Mouse (Mus musculus): ENCODE results near the gene Myo18a. TPM values are rescaled to one million over a fixed set of nuclear protein-coding genes. Genes with fewer than 3 reads are reported as not detected.
A peak's percentile ranks its signal among the peaks of the same experiment; 100 is the strongest.

Gene Myo18a
- total and polyA plus RNA-seq, 3 experiments: 50.4 to 75.6 (median 66.5) TPM

DNA sequence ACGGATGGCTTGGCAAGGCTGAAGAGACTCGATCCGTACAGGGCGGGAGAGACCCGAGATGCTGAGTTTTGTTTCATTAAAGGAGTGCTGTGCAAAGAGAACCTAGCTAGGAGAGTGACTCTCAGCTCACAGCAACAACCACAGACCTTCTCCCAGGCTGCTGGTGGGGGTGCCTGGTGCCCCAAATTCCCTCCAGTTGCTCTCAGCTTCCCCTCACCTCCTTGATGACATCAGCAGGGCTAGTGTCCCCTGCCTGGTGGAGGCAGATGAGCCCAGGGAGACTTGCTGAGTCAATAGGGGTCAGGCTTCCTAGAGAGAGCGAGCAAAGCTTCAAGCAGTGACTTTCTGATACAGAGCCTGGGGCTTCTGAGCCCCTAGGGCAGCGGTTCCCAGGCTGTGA is 109.6 kb downstream of the Myo18a start:
- DNase-seq: no peak

DNA sequence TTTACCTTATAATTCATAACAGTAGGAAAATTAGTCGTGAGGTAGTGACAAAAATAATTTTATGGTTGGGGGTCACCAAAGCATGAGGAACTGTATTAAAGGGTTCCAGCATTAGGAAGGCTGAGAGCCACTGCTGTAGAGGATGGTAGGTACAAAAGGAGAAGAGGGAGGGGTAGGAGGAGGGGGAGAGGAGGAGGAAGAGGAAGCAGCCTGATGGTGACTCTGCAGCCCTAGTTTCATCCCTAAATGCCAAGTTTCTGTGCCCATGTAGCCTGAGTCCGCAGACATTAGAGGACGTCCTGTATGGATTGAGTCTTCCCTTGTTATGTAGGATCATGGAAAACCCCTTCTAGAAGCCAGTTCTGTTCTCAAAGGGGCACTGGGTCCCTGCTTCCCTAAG is 110.1 kb downstream of the Myo18a start:
- DNase-seq: no peak

DNA sequence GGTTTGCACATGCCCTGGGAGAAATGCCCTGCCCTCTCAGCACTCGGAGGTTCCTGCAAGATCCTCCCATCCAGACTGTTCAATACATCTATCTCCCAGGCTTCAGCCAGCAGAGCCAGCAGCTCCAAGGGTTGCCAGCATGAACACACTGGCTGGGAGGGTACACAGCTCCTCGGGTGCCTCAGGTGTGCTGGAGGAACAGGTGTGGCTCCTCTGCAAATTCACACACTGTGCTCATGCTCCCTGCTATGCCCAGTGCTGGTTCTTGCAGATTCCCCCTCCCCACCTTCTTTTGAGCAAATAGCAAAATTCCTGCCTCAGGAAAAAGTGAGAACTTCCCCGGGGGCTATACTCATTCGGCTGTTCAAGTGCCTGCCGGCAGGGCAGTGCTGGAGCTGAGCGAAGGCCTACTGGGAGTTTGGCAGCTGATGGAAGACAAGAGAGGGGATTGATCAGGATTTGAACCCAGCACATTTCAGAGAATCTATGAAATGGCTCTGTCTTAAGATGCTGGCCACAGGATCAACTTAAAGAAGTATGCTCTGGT is 111.7 kb downstream of the Myo18a start:
- no peak for DNase-seq

DNA sequence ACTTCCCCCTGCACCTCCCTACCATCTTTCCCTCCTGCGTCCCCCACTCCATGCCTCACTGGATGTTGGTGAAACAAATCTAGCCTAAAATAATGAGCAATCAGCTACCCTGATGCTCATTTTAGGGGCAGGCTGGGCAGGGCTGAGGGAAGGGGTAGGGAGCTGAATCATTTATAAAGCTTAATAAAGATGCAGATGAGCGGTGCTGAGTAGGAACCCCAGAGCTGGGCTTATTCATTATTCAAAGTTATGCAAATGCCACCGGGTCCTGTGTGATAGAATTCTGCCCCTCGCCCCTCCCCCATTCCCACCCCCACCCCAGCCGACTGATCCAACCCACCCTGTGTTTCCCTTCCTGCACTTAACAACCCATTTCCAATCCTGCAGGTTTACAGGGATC is 112.2 kb downstream of the Myo18a start:
- no peak for DNase-seq

DNA sequence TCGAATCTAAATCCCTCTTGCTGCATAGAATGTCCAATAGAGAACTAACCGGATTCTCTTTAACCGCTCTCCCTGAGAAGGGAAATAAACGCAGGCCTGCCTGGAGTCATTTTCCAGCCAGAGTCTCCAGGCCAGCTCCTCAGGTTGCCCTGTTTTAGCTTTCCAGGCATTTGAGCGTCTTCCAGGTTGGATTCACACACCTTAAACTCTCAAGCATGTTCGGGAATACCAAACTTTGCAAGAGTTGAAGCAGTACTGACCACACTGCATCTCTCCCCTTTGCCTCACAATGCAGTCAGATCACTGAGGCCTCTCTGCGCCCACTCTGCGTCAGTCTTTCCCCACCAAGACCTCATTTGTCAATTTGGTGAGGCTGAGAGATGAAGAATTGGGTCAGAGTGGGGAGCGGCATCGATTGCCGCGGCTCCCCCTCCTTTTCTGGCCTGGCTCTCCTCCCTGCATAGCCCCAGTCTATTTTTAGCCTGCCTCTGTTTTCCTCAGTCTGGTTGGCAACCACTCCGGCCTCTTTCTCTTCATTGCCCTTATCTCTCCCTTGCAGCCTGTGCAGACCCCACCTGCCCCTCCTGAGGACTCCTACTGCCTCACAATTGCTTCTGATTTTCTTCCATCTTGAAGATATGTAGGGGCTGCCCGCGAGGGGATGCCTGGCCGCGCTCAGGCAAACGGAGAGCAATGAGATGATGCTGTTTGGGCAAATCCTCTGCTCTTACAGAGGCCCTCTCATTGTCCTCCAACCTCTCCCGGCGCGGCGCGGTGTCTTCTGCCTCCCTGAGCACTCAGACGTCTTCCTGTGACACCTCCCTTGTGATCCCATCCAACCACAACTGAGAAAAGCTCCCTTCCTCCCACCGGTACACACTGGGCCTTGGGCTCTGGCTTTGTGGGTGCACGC is 113.1 kb downstream of the Myo18a start:
- DNase-seq: no peak

DNA sequence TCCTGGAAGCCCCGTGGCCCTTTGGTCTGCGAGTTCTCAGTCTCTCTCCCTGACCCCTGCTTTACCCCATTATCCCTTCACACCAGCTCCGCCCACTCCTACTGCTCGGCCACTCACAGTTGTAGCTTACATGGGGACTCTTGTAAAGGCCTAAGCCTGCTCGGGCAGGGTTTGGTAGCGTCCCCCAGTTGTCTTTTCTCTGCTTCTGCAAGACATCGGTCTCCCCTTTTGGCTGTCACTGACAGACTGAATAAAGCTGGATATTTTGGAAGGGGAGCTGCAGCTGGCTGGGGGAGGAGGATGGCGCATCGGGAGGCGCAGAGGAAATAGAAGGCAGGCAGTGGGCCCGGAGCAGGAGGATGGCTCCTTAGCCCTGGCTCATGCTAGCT is 113.7 kb downstream of the Myo18a start:
- no peak for DNase-seq

DNA sequence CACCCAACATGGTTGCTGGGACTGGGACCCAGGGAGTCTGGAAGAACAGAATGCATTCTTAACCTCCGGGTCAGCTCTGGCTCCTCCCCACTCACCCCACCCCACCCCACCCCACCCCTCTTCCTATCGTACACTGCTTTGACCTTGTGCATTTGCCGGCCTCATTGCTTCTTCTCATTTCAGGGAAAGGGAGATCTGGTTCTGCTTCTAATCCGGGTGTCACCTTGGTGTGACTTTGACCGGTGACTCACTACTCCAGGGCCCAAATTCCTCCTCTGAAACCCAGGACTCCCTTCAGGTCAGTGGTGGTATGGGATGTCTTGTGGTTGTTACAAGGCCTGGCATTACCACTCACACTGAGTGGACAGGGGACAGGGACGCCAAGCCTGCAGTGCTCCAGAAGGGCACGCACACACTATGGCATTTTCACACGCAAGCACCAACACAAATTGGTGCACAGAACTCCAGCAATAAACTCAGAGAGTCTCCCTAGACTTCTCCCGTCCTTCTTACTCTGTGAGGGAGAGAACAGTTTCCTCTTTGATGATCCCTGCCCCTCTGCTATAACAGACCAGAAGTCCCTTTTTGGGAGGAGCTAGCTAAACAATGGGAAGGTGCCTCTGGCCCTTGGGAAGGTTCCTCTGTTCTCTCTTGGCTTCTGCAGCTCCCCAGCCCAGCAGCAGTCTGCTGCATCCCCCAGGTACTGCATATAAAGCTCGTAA is 121.6 kb downstream of the Myo18a start:
- DNase-seq: peak; percentile 56

DNA sequence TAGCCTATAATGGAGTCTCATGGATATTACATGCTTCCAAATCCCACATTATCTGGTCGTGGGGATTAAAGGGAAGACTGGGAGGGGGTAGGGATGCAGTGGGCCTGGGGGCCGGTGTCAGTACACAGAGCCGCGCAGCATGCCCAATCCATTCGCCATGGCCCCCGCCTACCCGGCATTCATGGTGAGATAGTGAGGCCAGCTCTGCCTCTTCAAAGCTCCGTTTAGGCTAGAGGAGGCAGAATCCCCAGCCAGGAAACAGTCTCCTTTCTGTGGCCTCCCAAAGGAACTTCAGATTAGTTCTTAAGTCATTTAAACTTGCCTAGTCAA is 122.2 kb downstream of the Myo18a start:
- no peak for DNase-seq

DNA sequence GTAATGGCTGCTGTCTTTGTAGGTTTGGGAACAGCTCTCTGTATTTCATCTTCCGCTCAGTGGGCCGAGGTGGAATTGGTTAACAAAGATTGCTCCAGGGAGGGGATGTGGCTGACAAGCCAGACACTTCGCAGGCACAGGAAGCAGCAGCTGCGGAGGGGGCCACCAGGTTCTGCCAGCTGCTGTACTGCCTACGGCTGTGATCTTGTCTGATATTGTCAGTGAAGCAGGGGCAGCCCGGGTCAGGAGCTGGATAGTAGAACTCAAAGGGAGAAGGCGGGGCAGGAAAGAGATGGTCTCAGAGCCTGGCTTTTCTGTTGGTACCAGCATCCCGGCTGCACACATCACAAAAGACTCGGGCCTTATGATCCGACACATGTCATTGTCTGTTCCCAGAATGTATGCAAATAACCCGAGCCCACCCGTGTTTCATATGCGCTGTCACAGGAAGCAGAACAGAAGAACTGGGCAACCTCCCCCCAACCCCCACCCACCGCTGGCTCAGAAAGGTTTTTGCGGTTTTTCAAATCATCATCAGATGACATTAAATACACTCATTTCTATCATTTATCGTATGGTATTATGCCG is 124.4 kb downstream of the Myo18a start:
- DNase-seq: no peak

DNA sequence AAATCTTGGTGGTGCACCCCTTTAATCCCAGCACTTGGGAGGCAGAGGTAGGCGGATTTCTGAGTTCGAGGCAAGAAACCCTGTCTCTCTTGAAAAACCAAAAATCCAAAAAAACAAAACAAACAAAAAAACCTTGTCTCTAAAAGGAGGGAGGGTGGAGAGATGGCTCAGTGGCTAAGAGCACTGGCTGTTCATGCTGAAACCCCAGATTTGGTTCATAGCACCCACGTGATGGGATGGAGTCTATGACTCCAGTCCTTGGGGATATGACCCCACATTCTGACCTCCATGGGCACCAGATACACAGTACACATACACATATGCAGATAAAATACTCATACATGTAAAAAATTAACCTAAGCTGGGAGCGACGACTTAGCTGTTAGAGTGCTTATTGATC is 125.8 kb downstream of the Myo18a start:
- DNase-seq: no peak

DNA sequence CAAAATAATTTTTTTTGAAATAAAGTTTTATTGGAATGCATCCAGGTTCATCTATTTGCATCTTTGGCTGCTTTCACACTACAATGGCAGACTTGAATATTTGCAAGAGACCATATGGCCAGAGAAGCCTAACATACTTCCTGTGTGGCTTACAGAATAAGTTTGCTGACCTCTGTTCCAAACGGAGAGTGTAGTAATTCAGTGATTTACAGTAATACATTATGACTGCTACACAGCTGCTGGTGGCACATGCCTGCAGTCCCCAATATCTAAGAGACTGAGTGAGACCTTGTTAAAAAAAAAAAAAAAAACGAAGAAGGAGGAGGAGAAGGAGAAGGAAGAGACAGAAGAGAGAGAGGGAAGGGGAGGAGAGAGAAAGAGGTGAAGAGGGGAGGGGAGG is 126.4 kb downstream of the Myo18a start:
- DNase-seq: no peak

DNA sequence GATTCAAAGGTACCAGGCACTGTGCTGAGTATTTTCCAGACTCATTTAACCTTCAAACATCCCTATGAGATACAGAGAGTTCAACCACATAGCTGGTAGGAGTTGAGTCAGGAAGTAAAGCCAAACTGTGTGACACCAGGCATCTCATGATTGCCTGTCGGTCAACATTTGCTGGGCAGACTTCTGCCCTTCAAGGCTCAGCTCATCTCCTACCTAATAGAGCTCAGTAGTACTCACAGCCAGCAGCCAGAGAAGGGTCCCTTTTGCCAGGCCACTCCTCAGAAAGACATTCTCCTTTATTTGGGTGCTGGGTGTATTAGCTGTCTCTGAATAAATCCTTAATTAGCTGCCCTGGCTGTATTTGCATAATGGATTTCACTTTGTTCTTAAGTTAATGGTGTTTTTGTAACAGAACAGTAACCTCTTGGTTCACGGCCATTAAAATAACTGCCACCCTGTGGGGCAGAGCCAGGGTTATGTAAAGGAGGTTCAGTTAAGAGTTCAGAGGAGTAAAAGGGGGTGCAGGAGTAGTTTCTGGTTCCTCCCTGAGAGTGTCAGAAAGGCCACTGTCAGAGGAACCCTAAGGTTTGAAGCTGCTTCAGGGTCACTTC is 127.7 kb downstream of the Myo18a start:
- no peak for DNase-seq

DNA sequence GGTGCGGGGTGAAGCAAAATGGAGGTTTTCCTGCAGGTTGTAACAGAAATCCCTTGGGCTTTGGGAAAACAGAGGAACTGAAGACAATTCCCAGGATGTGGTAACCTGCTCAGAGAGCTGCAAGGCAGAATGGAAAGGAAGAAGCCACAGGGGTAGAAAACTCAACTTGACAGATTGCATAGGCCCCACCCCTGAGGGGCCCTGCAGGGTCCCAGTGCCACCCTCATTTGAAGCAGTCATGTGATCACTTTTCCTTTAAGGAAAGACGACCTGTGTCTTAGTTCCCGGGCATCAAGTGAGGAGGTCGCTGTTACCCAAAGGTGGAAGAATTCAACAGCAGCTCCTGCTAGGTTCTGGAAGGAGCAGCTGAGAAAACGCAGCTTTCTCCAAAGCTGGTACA is 129.8 kb downstream of the Myo18a start:
- DNase-seq: no peak

DNA sequence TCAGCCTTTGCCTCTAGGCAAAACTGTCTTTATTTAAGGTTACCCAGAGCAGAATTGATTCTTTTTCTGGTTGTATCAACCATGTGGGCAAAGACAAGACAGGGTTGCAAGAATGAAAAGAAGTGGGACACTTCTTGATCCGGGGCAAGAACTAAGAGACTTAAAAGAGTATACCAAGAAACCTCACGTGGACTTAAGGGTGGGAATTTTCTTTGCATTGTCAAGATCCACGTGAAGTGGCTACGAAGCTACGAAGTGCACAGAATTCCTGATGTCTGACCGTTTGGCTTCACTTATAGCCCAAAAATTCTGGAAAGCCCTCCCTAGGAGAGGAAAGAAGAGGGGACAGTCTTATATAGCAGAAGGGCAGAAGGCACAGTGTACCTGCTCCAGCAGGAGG is 130.2 kb downstream of the Myo18a start:
- DNase-seq: no peak

DNA sequence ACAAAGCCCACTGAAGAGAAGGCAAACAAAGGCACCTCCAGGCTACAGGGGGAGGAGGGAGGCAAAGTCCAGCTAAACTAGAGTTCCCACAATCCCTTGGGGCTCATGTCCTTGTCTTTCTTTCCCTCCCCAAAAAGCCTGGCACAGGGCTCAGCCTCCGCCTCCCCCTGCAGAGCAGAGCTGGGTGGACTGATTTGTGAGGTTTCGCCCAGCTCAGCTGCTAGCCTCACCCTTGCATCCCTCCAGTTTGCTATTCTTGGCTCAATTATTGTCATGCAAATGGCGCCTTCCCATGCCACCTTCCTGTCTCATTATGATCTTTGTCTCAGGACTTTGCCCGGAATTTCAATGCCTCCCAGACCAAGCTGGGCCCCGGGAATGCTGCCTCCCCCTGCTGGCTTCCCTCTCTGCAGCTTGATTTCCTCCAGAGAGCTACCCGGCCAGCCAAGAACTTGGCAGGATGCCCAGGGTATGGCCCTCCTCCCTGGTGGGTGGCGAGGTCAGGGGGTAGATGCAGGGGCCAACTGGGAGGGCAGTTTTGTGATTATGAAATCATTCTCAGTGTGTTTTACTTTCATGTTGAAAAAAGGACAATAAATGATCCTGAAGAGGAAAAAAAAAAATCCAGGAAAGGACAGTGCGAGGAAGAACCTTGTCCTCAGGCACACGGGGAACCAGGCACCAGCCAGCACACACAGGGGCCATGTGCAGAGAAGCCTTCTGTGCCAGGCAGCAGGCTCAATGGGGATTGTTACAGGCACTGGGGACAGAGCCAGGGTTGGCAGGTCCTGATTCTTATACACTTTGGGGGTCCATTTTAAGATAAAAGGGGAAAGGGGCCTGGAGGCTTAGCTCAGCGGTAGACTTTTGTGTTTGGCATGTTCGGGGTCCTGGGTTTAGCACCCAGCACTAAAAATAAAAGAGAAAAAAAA is 131.0 kb downstream of the Myo18a start, which contains the start of gene Pipox:
Pipox (minus strand) TSS at position 310 of the 932 bp plus-strand sequence.
- peak; percentile 96 for DNase-seq

DNA sequence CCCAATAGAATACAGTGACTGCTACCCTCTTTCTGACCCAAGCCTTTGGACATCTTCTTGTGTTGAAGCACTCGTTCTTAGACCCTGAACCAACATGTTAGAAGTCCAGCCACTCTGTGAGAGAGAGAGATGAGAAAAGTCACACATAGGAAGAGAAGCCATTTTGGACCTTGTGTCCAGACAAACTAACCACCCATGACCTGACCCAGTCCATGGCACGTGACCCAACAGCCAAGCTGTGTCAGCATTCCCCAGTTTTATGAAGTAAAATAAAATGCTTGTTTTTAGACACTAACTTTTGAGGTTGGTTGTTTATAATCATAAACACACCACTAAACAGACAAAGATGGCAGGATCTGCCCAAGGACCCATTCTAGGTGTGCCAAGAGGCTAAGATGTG is 131.9 kb downstream of the Myo18a start:
- no peak for DNase-seq

DNA sequence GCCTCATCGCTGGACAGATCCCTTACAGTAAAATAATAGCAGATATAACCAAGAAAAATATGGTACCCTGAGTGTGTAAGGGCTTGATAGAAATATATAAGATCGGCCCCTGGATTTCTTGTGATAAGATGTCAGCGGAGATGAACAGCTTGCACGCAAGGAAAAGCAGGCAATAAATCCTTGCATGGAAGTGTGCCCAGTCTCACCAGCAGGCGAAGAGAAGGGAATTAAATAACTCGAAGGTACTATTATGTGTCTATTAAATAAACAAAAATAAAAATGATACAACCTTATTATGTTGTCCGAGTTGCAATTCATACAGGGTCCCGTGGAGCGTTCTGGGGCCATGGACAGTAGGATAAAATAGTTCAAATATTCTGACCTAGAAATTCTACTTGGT is 133.0 kb downstream of the Myo18a start:
- DNase-seq: no peak

DNA sequence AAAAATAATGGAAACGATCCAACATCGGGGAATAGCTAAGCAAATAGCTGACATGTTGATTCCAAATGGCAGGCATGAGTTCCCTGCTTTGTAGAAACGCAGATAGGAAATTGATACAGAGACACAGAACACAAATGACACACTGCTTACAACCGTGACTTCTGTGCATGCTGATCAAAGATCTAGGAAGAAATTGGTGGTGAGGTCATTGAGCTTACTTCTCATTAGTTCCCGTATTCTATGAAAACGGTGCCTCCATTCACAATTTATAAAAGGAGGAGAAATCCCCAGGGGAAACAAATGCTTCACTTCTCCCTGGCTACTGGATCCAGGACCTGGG is 133.4 kb downstream of the Myo18a start:
- DNase-seq: no peak

DNA sequence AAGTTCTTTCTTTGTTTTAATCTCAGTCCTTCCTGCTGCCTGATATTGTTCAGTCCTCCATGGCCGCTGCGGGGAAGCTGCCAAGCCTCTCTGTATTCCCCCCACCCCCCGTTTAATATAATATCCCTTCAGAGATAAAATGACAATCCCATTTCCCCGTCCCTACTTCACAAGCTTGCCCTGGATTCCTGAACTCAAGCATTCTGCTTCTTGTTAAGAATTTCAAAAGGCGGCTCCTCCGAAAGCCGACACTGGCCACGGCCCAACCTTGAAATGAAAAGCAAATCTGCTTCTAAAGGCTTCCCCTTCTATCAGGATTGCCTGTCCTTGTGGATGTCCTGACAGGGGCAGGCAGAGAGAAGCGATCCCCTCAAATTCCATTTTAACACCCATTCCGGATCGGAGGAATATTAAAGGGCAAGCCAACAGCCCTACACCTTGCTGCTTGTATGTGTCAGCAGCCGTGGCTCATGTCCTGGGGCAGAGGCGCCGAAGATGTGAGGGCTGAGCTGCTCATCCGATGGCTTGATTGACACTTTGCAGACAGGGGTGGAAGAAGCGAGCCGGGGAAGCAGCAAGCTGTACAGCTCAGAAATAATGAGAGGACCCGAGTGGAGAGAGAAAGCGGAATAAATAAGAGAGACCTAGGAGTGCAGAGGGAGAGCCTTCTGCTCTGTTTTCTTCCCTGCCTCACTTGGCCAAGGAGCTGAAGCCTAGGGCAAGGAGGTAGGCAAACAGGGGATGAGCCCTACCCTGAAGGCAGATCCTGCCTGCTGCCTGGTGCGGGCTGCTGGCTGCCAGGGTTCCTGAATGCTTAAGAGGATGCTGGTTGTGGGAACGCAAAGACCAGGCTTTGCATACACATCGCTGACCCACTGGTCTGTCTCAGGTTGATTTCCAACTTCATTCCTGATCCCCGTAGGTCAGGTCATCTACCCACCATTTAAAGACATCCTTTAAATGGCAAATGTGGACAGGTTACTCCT is 134.1 kb downstream of the Myo18a start:
- peak; percentile 40 for DNase-seq

DNA sequence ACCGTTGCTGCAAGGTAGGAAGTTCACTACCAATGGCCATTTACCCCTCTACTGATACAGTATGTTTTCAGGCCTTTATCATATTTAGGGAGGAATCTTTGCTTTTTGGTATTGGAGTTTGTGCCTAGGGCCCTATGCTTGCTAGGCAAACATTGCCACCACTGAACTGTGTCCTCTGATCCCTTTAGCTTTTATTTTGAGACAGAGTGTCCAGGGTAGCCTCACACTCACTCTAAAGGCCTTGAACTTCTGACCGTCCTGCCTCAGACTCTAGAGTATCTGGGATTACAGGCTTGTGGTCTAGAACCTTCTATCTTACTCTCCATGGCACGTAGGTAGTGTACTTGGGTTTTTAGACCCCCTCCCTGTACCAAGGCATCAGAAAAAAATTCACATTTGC is 137.1 kb downstream of the Myo18a start:
- no peak for DNase-seq
